Comparison of ENCODE assay signal across 21 mouse cellular contexts in genomic region chr12:53910192-53910591, GRCm38 (mm10).
"Had no signal": no experiment of that assay in that cellular context is flagged by ENCODE, and none has a peak within 500 bp of the region (broad histone marks: within the 10 kb centered on the region; RNA-seq: fewer than 3 reads in every experiment).

No protein-coding gene starts in this region.

- H3K4me2 ChIP-seq: liver, embryonic 15.5 days; lung, embryonic 15.5 days; midbrain, embryonic 11.5 days; midbrain, embryonic 13.5 days; midbrain, embryonic 15.5 days; neural tube, embryonic 13.5 days; neural tube, embryonic 15.5 days had no signal

- H3K27me3 ChIP-seq: liver, embryonic 15.5 days; lung, embryonic 15.5 days; megakaryocyte, embryonic 14.5 days; midbrain, embryonic 13.5 days; midbrain, embryonic 15.5 days; neural tube, embryonic 13.5 days; neural tube, embryonic 15.5 days had no signal

- H3K4me3 ChIP-seq: liver, embryonic 15.5 days; lung, embryonic 15.5 days; megakaryocyte, embryonic 14.5 days; midbrain, embryonic 13.5 days; midbrain, embryonic 15.5 days; neural tube, embryonic 13.5 days; neural tube, embryonic 15.5 days had no signal

- H3K36me3 ChIP-seq: liver, embryonic 15.5 days; lung, embryonic 15.5 days; midbrain, embryonic 13.5 days; midbrain, embryonic 15.5 days; neural tube, embryonic 13.5 days; neural tube, embryonic 15.5 days had no signal

- ATAC-seq: liver, postnatal 0 days; lung, postnatal 0 days; midbrain, embryonic 13.5 days; midbrain, embryonic 15.5 days had no signal

- H3K27ac ChIP-seq: liver, embryonic 15.5 days; lung, embryonic 15.5 days; macrophage; midbrain, embryonic 13.5 days; midbrain, embryonic 15.5 days; neural tube, embryonic 13.5 days; neural tube, embryonic 15.5 days had no signal

- H3K4me1 ChIP-seq: liver, embryonic 15.5 days; lung, embryonic 15.5 days; megakaryocyte, embryonic 14.5 days had no signal

- H3K9ac ChIP-seq: liver, embryonic 15.5 days; liver, postnatal 0 days; lung, embryonic 15.5 days; midbrain, embryonic 13.5 days; midbrain, embryonic 15.5 days; neural tube, embryonic 13.5 days; neural tube, embryonic 15.5 days had no signal

- DNase-seq: liver, postnatal 0 days; lung, adult 2 months; lung, postnatal 14 days; lung, postnatal 36 days; retina, postnatal 1 day; right cerebral cortex, postnatal 25 days; right cerebral cortex, postnatal 4 days; spleen, adult 18-20 months; thymus, adult 2 months; thymus, postnatal 25 days; thymus, postnatal 4 days had no signal

- H3K9me3 ChIP-seq: liver, embryonic 15.5 days; lung, embryonic 15.5 days; megakaryocyte, embryonic 14.5 days; midbrain, embryonic 13.5 days; midbrain, embryonic 15.5 days; neural tube, embryonic 13.5 days; neural tube, embryonic 15.5 days had no signal
